Mouse (Mus musculus): ENCODE measurements around the gene Lgr4.

Lgr4 gene

GRCm38 (mm10) chr2:109972922-109973321 is 55.5 kb downstream of the Lgr4 start:
- in situ Hi-C loops (cut with MseI, MboI), result no loop called here

- in situ Hi-C loops (cut with MseI, MboI), result no loop called here
These were observed 57.4 kb downstream of the Lgr4 start for GRCm38 (mm10) chr2:109974807-109975206.

- in situ Hi-C loops (cut with MseI, MboI), result no loop called here
These were observed 58.7 kb downstream of the Lgr4 start for GRCm38 (mm10) chr2:109976181-109976580.

GRCm38 (mm10) chr2:109977322-109977721 is 59.9 kb downstream of the Lgr4 start:
- in situ Hi-C loops (cut with MseI, MboI), result no loop called here

- in situ Hi-C loops (cut with MseI, MboI), result no loop called here
These were observed 61.8 kb downstream of the Lgr4 start for GRCm38 (mm10) chr2:109979209-109979608.

GRCm38 (mm10) chr2:109983435-109983834 is 66.0 kb downstream of the Lgr4 start:
- in situ Hi-C loops (cut with MseI, MboI), result no loop called here

GRCm38 (mm10) chr2:109984930-109985329 is 67.5 kb downstream of the Lgr4 start:
- in situ Hi-C loops (cut with MseI, MboI), result no loop called here

GRCm38 (mm10) chr2:109985560-109985959 is 68.1 kb downstream of the Lgr4 start:
- in situ Hi-C loops (cut with MseI, MboI), result no loop called here

- in situ Hi-C loops (cut with MseI, MboI), result no loop called here
These were observed 68.8 kb downstream of the Lgr4 start for GRCm38 (mm10) chr2:109986036-109986785.

GRCm38 (mm10) chr2:109987946-109988345 is 70.5 kb downstream of the Lgr4 start:
- in situ Hi-C loops (cut with MseI, MboI), result no loop called here

- in situ Hi-C loops (cut with MseI, MboI), result no loop called here
These were observed 71.7 kb downstream of the Lgr4 start for GRCm38 (mm10) chr2:109989196-109989595.

GRCm38 (mm10) chr2:109989679-109990473 is 72.4 kb downstream of the Lgr4 start:
- in situ Hi-C loops (cut with MseI, MboI), result no loop called here

GRCm38 (mm10) chr2:109991754-109992153 is 74.3 kb downstream of the Lgr4 start:
- in situ Hi-C loops (cut with MseI, MboI), result no loop called here

GRCm38 (mm10) chr2:109992448-109993073 is 75.1 kb downstream of the Lgr4 start:
- in situ Hi-C loops (cut with MseI, MboI), result no loop called here

- in situ Hi-C loops (cut with MseI, MboI), result no loop called here
These were observed 76.0 kb downstream of the Lgr4 start for GRCm38 (mm10) chr2:109993404-109993803.

GRCm38 (mm10) chr2:109995061-109995460 is 77.6 kb downstream of the Lgr4 start:
- in situ Hi-C loops (cut with MseI, MboI), result no loop called here

- in situ Hi-C loops (cut with MseI, MboI), result no loop called here
These were observed 79.0 kb downstream of the Lgr4 start for GRCm38 (mm10) chr2:109996411-109996810.

GRCm38 (mm10) chr2:110004668-110005067 is 87.2 kb downstream of the Lgr4 start:
- in situ Hi-C loops (cut with MseI, MboI), result loop anchor here in 1 of 2 experiments (25.0 kb wide), 1 partner anchor 92 kb away; the partner anchor contains the start of gene Lgr4

- in situ Hi-C loops (cut with MseI, MboI), result loop anchor here in 1 of 2 experiments (25.0 kb wide), 1 partner anchor 93 kb away; the partner anchor contains the start of gene Lgr4
These were observed 87.7 kb downstream of the Lgr4 start for GRCm38 (mm10) chr2:110005164-110005563.

- in situ Hi-C loops (cut with MseI, MboI), result loop anchor here in 1 of 2 experiments (25.0 kb wide), 1 partner anchor 93 kb away; the partner anchor contains the start of gene Lgr4
These were observed 88.3 kb downstream of the Lgr4 start for GRCm38 (mm10) chr2:110005596-110006239.
